Mouse (Mus musculus) CH12.LX (cell line): ENCODE results near the gene Amhr2. TPM values are rescaled to one million over a fixed set of nuclear protein-coding genes. Genes with fewer than 3 reads are reported as not detected.

ENCODE experiments used
- DNase-seq: peaks from one replicate; pipeline ENCODE4 v3.0.0-alpha.2; 2013; ENCODE audit errors: extremely low read depth
- H3K27ac ChIP-seq: 2 replicates; pipeline ENCODE4 v1.5.1; 2012; ENCODE audit warnings: low read depth, mild to moderate bottlenecking, control low read depth, moderate library complexity; ENCODE audit not compliant: insufficient read depth
- H3K27me3 ChIP-seq: replicated peaks from 2 replicates; pipeline ENCODE3; 2012; ENCODE audit warnings: inconsistent platforms
- H3K36me3 ChIP-seq, 2 experiments: replicated peaks in 1 of 2; 2 replicates each; pipeline versions ENCODE3 to v1.6.1; 2012; ENCODE audit warnings: inconsistent platforms in 1 of 2, low read length in 1 of 2, mild to moderate bottlenecking in 1 of 2, mixed read lengths in 1 of 2, moderate library complexity in 1 of 2; ENCODE audit not compliant: control insufficient read depth in 1 of 2, insufficient read depth in 1 of 2
- H3K4me1 ChIP-seq, 2 experiments: 2 replicates each; pipeline ENCODE4 v1.6.1; 2012; ENCODE audit warnings: inconsistent platforms in 1 of 2, moderate library complexity in 1 of 2; ENCODE audit not compliant: insufficient read depth in 2 of 2, control insufficient read depth in 1 of 2
- H3K4me2 ChIP-seq: 2 replicates; pipeline ENCODE4 v1.6.1; 2012; ENCODE audit warnings: low read depth, mild to moderate bottlenecking, control low read depth; ENCODE audit not compliant: poor library complexity, insufficient read depth, severe bottlenecking
- H3K4me3 ChIP-seq, 3 experiments: fragments of 150-350 bp in 1 of 3; sonication (generic) in 1 of 3; replicated peaks in 1 of 3; 2 replicates each; pipeline versions ENCODE3 to v1.5.1; 2011 to 2012; ENCODE audit warnings: low read depth in 2 of 3, low read length in 2 of 3, mild to moderate bottlenecking in 2 of 3, moderate library complexity in 2 of 3, control low read depth in 1 of 3, improper control_type of control experiment in 1 of 3, inconsistent platforms in 1 of 3, mixed read lengths in 1 of 3; ENCODE audit not compliant: poor library complexity in 1 of 3
- H3K79me2 ChIP-seq: replicated peaks from 2 replicates; pipeline ENCODE4 v1.6.1; 2012; ENCODE audit warnings: mild to moderate bottlenecking, moderate library complexity; ENCODE audit not compliant: control insufficient read depth, poor library complexity, insufficient read depth, severe bottlenecking; ENCODE audit errors: extremely low read depth
- H3K9ac ChIP-seq: 2 replicates; pipeline ENCODE4 v1.6.1; 2012; ENCODE audit warnings: low read depth, mild to moderate bottlenecking, control low read depth, moderate library complexity; ENCODE audit not compliant: insufficient read depth
- H3K9me3 ChIP-seq: replicated peaks from 2 replicates; pipeline ENCODE3; 2012; ENCODE audit warnings: low read length, inconsistent platforms, mixed read lengths
- CTCF ChIP-seq, 2 experiments: IDR thresholded peaks in 1 of 2; conservative IDR thresholded peaks in 1 of 2; 2 replicates each; pipeline ENCODE4 v1.5.1; 2011 to 2012; ENCODE audit warnings: low read depth in 2 of 2, low read length in 2 of 2, improper control_type of control experiment in 1 of 2, inconsistent platforms in 1 of 2, mild to moderate bottlenecking in 1 of 2, moderate library complexity in 1 of 2
- EP300 ChIP-seq: IDR thresholded peaks from 2 replicates; pipeline ENCODE4 v1.6.1; 2011; ENCODE audit warnings: low read length, improper control_type of control experiment
- JUN ChIP-seq: IDR thresholded peaks from 2 replicates; pipeline ENCODE4 v1.6.1; 2011; ENCODE audit warnings: low read depth, mild to moderate bottlenecking, low read length, improper control_type of control experiment, moderate library complexity; ENCODE audit not compliant: insufficient read depth
- KAT2A ChIP-seq: IDR thresholded peaks from 2 replicates; pipeline ENCODE4 v1.6.1; 2012; ENCODE audit warnings: low read length, improper control_type of control experiment, inconsistent platforms; ENCODE audit not compliant: insufficient replicate concordance
- MAFK ChIP-seq: IDR thresholded peaks from 2 replicates; pipeline ENCODE4 v1.6.1; 2011; ENCODE audit warnings: low read length, improper control_type of control experiment; ENCODE audit not compliant: insufficient replicate concordance
- MAX ChIP-seq: IDR thresholded peaks from 2 replicates; pipeline ENCODE4 v1.6.1; 2011; ENCODE audit warnings: low read length, improper control_type of control experiment
- TBP ChIP-seq: conservative IDR thresholded peaks from 2 replicates; pipeline ENCODE4 v1.6.1; 2011; ENCODE audit warnings: low read depth, low read length, improper control_type of control experiment
- TCF12 ChIP-seq: IDR thresholded peaks from 2 replicates; pipeline ENCODE4 v1.6.1; 2014; ENCODE audit warnings: low read depth, mild to moderate bottlenecking, inconsistent platforms, low read length, improper control_type of control experiment
- ZNF384 ChIP-seq: IDR thresholded peaks from 2 replicates; pipeline ENCODE4 v1.6.1; 2012; ENCODE audit warnings: low read depth, low read length, improper control_type of control experiment, inconsistent platforms
- dilution Hi-C: fragments of 300-500 bp; cut with MboI; formaldehyde crosslinking; loops from 2 replicates; pipeline ENCODE4 v1.14.3; 2020; ENCODE audit warnings: low sequenced_read_pairs; ENCODE audit not compliant: extremely low pct_unique_long_range_greater_than_20kb, extremely low pct_ligation_motif_present
- in situ Hi-C: fragments of 300-500 bp; cut with MboI; formaldehyde crosslinking; loops from 3 replicates; pipeline ENCODE4 v1.14.3; 2019; ENCODE audit warnings: low sequenced_read_pairs, low pct_ligation_motif_present, low pct_unique_long_range_greater_than_20kb, mixed read lengths
- polyA plus RNA-seq: library from polyadenylated mRNA; unstranded; fragments of >175 nt; gene quantifications from 2 replicates; pipeline ENCODE4 v1.2.1, GENCODE M21; 2012; ENCODE audit warnings: low read depth; ENCODE audit not compliant: insufficient read length
- total RNA-seq, 2 experiments: library from RNA; depleted of rRNA; stranded (reverse); fragments of 300-350 nt in 1 of 2; fragments of >200 nt in 1 of 2; gene quantifications; 2 replicates each; pipeline ENCODE4 v1.2.3; 2012 to 2014

Gene Amhr2
- total and polyA plus RNA-seq, 3 experiments, result not detected

GRCm38 (mm10) chr15:102423602-102424240 is 21.4 kb upstream of the Amhr2 start:
- in situ Hi-C loops (no loop called here), dilution Hi-C loops (no loop called here)
- Histone ChIP-seq H3K79me2 (peaks cover 37% of the 10 kb centered on the region), H3K27ac (no peak overlapping the region), H3K9ac (no peak overlapping the region), H3K36me3 (peaks cover 29 to 73% of the 10 kb centered on the region in 2 experiments), H3K9me3 (no peaks in the 10 kb centered on the region), H3K27me3 (no peaks in the 10 kb centered on the region), H3K4me2 (no peak overlapping the region), H3K4me3 (no peak overlapping the region), H3K4me1 (peaks cover 0 to 10% of the 10 kb centered on the region in 2 experiments; a peak in 1 of 4 replicates)
- no peak for DNase-seq
- TF ChIP-seq CTCF (conservative IDR thresholded peaks at IDR 0.05 in 1 of 2, IDR thresholded peaks at IDR 0.05 in 1 of 2; ENCODE audit: low read depth in 2 of 2, low read length in 2 of 2) (peak in 1 of 2 experiments; percentile 15; a peak in 1 of 4 replicates), ZNF384 (peak; percentile 61), JUN (no peak)

- H3K27ac ChIP-seq, result no peak overlapping the region
- dilution Hi-C loops, result no loop called here
- TF ChIP-seq CTCF (conservative IDR thresholded peaks at IDR 0.05 in 1 of 2, IDR thresholded peaks at IDR 0.05 in 1 of 2; ENCODE audit: low read depth in 2 of 2, low read length in 2 of 2) (peak in 1 of 2 experiments; percentile 36; a peak in 2 of 4 replicates), TCF12 (no peak), MAX (no peak)
- TF ChIP-seq, all 38 proteins: peak for 1
- Histone ChIP-seq H3K79me2 (peaks cover 29% of the 10 kb centered on the region), H3K4me3 (no peak overlapping the region), H3K27me3 (no peaks in the 10 kb centered on the region), H3K4me1 (peaks cover 0 to 7% of the 10 kb centered on the region in 2 experiments; a peak in 1 of 4 replicates), H3K4me2 (no peak overlapping the region), H3K9ac (no peak overlapping the region), H3K9me3 (no peaks in the 10 kb centered on the region), H3K36me3 (peaks cover 33 to 73% of the 10 kb centered on the region in 2 experiments)
- DNase-seq, result no peak
- in situ Hi-C loops, result no loop called here
These were observed 20.5 kb upstream of the Amhr2 start for GRCm38 (mm10) chr15:102424657-102425056.

- H3K4me1 ChIP-seq, result peaks cover 0 to 5% of the 10 kb centered on the region in 2 experiments; a peak in 2 of 4 replicates
- TF ChIP-seq JUN, result no peak
- TF ChIP-seq MAFK, result peak; percentile 97
- no peak for TF ChIP-seq EP300
- TF ChIP-seq TBP, result no peak
- no peak for TF ChIP-seq KAT2A
- no peak overlapping the region for H3K4me3 ChIP-seq
- in situ Hi-C loops (no loop called here), dilution Hi-C loops (no loop called here)
- no peak for DNase-seq
- no peak overlapping the region for H3K4me2 ChIP-seq
- H3K79me2 ChIP-seq, result peaks cover 22% of the 10 kb centered on the region
- H3K27ac ChIP-seq, result no peak overlapping the region
- no peaks in the 10 kb centered on the region for H3K27me3 ChIP-seq
- peaks cover 45 to 86% of the 10 kb centered on the region in 2 experiments for H3K36me3 ChIP-seq
- H3K9me3 ChIP-seq, result no peaks in the 10 kb centered on the region
- H3K9ac ChIP-seq, result no peak overlapping the region
These were observed 18.2 kb upstream of the Amhr2 start for GRCm38 (mm10) chr15:102426963-102427362.
